Mouse (Mus musculus) lung, postnatal 36 days (tissue): ENCODE results near the gene Tshz2.

Experiments
- DNase-seq: peaks from one replicate; pipeline ENCODE4 v3.0.0; 2022; ENCODE audit warnings: mixed read lengths

The Tshz2 gene

DNA sequence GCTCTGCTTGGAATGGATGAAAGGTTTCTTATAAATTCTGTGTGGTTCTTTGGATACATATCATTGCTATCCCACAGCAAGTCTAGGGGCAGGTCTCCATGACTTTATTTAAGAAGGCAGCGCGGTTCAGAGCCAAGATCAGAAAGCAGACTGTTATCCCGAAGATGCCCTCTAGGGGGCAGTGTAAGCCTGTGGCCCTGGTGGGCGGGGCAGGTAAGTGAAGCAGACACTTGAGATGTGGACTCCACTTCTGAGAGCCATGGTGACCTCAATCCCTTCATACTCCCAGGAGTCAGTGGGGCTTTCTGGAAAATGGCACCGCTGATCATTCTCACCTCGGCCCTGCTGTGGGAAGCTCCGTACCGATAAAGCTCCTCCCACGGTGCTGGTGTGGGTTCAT, 422.6 kb downstream of the Tshz2 start:
- DNase-seq: peak; percentile 64

DNA sequence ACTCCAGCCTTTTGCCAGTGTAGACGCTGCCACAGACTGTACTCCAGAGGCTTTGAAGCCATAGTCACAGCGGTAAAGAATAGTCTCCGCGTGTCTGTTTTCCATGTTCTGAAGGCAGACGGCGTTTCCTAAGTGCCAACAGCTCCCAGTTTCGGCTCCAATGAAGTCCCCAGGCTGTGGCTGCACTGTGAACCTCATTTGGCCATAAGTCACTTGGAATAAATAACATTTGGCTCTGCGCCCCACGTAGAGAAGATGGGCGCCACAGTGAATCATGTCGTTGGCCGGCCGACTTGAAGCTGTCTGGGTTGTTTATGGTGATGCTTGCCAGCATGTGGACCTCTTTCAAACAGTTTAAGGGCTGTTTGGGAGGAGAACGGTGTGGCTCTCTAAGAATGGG, 426.0 kb downstream of the Tshz2 start:
- peak; percentile 21 for DNase-seq

DNA sequence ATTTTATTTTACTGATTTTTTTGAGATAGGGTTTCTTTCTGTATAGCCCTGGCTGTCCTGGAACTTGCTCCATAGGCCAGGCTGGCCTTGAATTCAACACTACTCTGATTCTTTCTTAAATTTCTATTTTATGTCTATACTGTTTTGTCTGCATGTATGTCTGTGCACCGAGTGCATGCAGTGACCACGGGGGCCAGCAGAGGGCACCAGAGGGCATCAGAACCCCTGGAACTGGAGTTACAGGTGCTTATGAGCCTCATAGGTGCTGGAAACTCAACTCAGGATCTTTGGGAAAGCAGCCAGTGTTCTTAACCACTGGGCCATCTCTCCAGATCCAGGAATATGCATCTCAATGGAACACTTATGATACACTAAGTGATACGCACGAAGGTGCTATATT, 427.3 kb downstream of the Tshz2 start:
- DNase-seq: peak; percentile 49

DNA sequence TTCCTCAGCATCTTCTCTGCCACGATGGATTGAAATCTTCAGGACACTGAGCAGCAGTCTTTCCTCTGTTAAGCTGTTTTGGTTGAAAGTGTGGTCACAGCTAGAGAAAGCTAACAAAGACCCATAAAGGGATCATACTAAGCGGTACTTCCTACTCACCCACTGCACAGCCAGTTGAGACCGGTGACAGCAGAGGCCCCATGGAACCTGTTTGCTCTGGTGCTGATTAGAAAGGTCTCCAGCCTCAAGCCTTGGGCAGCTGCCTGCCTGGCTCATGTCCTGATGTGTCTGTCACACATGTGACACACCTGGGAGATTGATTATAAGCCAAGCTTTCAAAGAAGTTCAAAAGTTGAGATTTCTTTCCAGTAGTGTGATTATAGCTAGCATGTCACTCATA, 429.6 kb downstream of the Tshz2 start:
- DNase-seq: no peak

DNA sequence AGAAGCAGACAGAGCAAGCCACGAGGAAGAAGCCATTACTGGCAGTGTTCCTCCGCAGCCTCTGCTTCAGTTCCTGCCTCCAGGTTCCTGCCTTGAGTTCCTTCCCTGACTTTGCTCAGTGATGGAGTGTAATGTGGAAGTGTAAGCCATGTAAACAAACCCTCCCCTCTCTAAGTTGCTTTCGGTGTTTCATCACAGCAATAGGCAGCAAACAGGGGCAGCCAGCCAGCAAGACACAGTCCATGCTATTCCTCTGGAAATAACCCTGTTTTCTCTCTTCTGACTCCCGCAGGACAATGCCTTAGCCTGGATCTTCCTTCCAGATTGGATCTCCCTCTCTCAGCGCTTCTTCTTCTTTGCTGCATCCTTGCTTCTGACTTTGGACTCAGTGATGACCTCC, 437.2 kb downstream of the Tshz2 start:
- no peak for DNase-seq

DNA sequence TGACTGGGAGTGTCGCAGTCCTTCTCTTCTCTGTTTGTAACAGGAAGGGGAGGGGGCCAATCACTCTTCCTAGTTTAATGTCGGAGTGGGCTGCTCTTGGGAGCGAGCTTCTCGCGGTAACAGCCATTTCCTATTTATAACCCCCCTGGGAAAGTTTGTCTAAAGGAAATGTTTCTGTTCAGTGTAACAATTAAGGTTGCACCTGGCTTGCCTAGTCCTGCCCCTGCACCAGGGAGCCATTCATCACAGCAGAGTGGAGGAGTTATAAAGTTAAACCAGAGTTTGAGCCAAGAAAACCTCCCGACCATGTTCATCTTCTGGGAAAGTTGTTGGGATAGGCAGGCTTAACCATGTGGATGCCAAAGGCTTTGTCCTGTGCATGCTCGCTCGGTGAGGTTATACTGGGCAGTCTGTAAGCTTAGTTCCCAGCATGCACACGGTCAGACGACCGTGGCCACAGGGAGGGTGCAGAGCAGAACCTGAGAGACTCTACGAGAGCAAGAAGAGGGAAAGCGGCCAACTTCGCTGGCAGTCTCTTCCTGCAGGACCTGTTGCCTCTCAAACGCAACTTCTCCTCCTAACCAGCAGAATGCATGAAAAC, 437.9 kb downstream of the Tshz2 start:
- no peak for DNase-seq

DNA sequence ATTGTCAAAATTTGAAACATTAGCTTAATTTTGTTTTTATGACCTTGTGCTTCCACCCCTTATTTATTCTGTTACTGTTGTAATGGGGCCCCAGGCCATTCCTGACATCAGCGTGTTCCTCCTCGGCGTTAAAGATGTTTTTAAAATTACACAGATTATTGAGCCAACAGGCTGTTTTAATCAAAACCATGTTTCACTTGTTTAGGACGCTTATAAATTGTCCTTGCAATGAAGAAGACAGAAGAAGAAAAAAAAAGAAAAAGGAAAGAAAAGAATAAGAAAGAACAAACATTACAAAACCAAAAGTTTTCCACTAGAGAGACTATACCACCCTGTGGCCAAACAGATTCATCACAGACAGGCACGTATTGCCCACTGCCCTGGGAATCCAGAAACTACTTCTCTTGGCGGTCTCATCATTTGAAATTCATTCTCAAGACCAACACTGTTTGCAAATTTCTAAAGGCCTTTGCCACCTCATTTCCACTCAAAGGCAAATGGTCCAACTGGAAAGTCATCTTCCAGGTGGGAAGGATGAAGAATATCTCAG, 444.2 kb downstream of the Tshz2 start:
- no peak for DNase-seq

DNA sequence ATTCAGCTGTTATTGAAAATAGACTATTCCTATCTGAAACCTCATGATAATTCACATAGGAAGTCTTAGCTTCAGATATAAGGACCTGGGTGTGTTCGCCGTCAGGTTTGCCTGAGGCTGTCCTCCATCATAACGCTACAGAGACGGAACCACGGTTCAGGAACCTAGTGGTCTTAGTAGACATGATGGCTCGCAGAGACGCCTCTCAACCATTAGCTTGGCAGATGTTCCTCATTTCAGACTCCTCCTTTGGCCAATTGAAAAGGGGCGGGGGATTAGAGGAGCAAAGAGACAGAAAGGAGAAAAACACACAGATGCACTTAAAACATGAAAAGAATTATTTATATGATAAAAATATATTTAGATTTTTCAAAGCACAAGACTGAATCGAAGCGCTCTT, 445.2 kb downstream of the Tshz2 start:
- DNase-seq: no peak

DNA sequence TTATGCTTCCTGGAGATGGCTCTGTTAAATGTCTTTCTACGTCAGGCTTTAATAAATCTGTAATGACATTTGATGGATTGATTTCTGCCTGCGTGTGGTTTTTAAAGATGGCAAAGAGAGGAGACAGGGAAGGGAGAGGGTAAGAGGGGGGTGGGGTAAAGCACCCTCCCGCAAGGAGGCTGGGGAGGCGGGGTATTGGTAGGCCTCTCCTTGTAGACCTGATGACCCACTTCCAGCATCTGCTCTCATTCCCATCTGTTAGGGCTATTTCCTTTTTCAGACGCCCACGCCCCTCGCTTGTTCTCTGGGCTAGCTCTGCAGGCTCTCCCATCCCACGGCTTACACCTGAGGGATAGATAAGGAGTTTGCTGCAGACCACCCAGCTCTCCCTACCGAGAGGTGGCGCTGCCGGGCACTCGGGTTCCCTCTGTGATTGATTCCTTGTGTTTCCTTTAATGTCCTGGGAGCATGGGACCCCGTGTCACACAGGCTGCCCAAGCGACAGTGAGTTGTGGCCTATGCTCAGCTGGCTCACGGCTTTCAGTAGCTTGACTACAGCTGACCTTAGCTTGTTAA, 445.7 kb downstream of the Tshz2 start:
- peak; percentile 10 for DNase-seq

DNA sequence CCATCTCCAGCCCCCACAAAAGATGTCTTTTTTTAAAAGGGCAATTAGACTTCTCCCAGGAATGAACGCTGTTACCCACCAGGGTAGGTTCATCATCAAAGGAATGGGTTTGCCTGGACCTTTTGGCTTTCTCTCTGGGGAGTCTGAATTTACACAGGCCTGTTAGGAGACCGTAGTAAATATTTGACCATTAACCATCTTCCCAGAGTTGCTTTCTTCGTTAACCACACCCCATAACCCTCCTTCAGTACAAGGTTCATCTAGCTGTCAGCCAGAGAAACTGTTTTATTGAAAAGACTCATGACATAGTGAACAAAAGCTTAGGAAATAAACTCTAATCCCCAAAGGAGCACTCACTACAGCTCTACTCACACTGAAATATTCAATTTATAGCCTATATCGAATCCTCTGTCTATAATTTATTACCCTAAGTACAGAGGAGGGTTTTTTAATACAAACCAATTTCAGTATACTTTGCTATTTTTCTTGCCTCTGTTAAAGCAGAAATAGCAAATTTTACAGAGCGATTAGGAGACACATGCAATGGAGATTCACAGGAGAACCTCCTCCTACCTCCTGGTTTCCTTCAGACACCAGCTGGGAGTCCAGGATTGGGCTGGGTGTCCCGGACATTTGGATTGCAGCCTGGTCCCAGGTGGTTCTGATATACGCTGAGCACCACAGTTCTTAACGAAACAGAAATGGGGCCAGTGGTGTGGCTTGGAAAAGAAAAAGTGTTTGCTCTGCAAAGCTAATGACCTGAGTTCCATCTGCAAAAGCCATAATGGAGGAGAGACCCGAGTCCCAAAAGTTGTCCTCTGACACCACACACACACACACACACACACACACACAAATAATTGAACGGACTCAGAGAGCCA, 459.0 kb downstream of the Tshz2 start:
- DNase-seq: no peak

DNA sequence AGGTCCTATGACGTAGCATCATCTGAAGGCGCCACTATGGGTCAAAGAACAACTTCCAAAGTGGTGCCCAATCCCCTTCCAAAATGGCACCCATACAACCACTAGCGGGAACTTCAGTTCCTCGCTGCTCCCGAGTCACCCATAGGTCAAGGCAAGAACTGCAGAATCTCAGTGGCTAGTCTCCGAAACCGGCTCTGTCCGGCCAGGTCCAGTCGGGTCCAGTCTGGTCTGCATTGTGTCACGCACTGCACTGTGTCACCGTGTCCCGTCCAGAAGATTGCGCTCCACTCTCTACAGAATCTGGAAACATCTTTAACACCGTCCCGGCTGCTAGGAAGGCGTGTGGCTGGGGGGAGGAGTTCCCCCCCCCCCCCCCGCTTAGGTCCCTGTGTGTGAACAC, 461.4 kb downstream of the Tshz2 start:
- no peak for DNase-seq

DNA sequence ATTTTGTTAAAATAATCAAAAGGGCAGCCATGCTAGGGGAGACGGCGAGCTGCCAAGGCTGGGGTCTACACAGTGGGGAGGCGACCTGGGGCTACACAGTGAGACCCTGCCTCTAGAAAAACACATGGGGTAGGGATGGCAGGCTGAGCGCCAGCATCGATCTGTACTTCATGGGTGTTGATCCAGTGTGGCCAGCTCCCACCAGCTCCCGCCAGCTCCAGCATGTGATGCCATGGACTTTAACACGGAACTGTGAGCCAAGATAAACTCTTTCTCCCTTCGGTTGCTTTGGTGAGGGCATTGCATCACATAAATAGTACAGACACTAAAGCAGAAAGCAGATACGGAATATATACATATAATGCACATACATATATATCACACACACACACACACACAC, 462.1 kb downstream of the Tshz2 start:
- no peak for DNase-seq

DNA sequence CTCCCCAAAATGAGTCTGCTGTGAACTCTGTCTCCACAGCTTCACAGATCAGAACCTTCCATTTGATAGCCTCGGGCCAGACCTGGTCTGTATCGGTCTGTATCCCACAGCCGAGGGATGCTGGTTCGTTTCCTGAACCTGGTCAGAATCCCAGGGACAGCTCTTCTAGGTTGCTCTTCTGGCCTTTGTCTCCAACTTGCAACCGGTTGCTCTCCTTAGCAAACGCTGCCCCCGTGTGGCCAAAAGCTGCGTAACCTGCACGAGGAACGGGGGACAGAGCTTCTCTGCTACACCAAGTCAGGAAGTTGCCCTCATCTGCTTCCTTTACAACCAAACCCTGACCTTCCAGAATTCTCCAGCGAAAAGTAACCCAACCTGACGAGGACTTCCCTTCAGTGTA, 468.3 kb downstream of the Tshz2 start:
- DNase-seq: peak; percentile 92

DNA sequence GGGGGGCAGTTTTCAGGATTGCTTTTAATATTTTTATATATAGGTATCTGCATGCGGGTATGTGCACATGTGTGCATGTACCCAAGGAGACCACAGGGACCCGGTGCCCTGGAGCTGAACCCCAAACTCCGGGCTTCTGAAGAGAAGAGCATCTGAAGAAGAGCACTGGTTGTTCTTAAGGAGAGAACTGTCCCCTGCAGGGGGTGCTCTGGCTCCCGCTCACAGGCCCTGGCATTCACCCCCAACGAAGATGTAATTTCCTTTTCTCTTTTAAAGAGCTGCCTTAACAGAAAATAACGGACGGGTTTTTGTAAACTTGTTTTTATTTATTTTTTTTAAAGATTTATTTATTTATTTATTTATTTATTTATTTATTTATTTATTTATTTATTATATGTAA, 469.1 kb downstream of the Tshz2 start:
- DNase-seq: no peak

DNA sequence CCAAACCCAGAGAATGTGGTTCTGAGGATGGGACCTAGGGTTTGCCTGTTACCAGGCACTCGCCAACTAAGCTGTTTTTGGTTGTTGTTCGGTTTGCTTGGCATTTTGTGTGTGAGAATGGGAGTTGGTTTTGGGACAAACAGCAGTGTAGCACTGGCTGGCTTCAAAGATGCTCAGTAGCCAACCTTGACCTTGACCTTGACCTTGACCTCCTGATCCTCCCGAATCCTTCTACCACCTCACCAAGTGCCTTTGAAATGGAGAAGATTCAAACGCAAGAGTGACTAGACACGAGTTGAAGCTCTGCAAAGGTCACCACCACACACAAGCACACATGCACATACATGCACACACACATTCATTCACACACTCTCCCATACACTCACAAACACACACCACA, 470.5 kb downstream of the Tshz2 start:
- no peak for DNase-seq

DNA sequence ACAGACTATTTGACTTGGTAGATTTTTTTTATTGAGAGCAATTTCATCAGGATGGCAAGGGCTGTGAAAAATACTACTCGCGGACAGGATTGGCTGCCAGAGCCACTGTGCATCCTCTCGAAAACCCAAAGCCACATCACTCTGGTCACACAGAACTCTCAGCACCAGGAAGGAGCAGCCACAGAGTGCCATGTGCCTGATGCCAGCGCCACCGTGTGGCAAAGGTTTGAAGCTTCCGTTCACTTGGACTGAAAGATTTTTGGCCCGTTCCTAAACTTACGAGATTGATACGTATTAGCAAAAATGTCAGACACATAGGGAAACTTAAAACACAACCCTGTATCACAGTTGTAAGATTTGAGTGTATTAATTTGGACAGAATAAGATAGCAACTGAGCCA, 471.0 kb downstream of the Tshz2 start:
- DNase-seq: peak; percentile 72

DNA sequence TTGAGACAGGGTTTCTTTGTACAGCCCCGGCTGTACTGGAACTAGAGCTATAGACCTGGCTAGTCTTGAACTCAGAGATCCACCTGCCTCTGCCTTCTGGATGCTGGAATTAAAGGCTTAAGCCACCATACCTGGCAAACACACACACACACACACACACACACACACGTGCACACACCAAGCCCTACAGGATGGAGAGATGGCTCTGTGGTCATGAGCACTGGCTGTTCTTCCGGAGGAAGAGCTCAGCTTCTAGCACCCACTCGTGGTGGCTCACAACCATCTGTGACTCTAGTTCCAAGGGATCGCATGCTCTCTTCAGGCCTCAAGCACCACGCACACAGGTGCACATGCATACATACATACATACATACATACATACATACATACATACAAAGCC, 471.6 kb downstream of the Tshz2 start:
- no peak for DNase-seq

DNA sequence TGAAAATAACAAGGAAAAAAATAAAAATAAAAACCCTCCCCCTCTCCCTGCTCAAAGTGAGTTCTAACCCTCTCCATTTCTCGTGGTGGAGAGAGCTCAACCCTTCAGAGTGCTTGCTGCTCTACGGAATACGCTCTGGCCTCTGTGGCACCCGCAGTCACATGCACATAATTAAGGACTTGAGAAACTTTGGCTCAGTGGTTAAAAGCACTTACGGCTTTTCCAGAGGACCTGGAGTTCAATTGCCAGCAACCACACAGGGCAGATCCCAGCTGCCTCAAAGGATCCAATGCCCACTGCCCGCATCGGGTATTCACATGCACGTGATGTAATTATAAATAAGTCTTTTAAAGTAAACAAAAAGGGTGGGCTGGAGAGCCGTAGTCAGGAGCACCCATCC, 473.2 kb downstream of the Tshz2 start:
- peak; percentile 61 for DNase-seq

DNA sequence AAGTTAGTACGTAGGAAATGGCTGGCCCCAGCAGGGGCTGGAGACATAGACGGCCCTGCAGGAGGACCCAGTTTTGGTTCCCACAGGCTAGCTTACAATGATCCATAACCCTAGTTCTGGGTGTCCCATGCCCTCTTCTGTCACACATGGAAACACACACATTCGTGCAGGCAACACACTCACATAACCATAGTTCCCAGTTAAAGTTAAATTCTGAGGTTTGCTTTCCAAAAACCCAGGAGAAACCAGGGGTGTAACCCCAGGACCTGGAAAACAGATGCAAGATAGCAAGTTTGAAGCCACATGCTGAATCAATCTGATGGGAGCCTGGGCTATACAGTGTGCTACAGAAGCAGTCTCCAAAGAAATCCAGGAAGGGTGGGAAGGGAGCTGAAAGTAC, 475.0 kb downstream of the Tshz2 start:
- DNase-seq: no peak

DNA sequence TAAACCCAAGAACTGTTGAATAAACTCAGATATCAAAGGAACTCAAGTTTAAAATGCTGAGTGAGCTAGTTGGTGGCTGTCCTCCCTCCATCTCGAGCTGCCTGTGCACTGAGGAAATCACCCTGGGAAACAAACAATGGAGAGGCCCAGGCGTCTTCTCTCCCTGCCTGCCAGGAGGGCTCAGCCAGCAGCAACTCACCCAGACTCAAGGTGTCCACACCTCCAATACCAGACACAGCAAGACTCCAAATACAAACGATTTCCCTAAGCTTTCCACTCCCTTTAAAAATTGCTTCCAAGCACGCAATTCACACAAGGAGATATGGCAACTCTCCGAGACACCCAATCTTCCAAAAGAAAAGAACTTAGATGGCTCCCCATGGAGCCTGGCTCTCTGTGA, 476.7 kb downstream of the Tshz2 start:
- DNase-seq: no peak

DNA sequence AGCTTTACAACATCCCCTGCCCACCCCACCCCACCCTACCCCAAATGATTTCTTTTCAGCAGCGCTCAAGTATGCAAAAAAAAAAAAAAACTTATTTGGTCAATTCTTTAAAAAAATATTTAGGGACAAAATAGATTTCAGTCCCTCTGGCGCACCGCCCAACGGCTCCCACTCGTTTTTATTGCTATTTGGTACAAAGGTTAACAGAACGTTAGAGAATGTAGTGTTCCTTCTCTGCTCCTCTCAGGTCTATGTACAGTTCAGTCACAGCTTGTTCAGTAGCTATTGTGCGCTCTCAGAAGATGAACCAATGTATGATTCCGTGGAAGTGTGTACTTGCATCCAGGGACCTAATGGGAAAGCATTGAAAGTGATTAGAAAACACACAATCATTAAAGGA, 477.5 kb downstream of the Tshz2 start:
- no peak for DNase-seq

DNA sequence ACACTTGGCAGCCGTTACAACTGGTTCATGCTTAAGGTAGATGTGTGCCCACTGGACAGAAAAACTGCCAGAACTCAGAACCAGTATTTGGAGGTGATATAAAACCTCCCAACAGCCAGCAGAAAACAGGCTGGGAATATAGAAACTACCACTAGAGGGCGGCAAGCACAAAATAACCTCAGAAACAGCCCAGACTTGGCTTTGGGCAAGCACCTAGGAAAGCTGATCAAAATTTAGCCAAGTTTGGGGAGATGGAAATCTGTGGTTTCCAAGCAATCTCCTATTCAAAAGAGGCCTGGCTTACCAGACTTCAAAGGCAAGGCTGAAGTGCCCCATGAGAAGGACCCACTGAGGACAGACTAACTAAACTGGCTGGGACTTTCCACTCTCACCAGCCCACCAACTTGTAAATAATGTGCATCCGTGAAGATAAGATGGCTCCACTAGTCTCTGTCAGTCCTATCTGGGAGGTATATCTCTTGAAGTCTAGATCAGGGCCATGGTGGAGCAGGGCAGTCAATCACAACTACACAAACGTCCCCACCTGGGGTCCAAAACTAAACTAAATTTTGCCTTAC, 484.0 kb downstream of the Tshz2 start:
- DNase-seq: peak; percentile 90

DNA sequence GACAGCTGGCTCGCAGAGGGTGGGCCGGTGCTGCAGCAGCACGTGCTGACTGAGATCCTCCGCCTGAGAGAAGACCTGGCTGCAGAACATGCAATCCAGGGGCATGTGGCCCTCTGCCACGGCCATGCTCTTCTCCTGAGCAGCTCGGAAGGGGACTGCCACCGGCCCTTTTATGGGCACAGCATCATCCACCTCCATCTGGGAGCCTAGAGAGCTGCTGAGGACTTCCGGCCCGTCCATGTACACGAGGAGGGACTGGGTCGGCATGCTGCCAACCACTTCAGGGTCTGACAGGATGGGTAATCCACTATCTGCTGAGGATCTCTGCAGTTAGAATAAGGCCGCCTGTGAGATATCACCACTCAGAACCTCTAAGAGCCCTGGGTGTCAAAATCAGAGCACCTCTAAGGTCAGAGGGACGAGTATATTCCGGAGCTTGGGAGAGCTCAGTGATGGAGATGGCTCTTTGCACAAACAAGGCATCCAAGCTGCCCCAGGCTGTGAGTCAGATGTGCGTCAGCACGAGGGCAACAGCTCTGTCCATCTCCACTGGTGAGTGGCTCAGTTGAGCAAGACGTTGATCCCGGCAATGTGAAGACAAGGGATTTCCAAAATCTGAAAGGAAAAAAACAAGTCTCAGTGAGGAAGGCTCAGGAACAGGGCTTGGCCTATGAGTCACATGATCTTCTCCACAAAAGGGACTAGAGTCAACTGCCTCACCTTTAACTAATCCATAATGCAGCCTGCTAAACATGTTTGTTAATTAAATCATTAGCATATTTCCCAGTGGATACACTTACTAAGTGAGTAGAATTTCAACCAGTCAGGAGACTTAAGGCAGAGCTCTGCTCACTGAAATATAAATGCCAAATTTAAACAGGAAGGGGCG, 487.6 kb downstream of the Tshz2 start:
- DNase-seq: no peak
